Mouse (Mus musculus): ENCODE measurements at regions not wholly inside any gene's neighbourhood (a gene's known extent, or its start where the extent isn't known, plus 50 kb on each side); places are given as distances from the start of the nearest gene placed in this dataset.

GRCm38 (mm10) chr8:26852921-26853320 lies 124.2 kb upstream of the Zfp703 start:
- H3K4me1 ChIP-seq (replicated peaks) = peaks cover 36% of the 10 kb centered on the region
- DNase-seq (ENCODE audit: low spot score) = no peak

GRCm38 (mm10) chr8:26854557-26855238 lies 122.4 kb upstream of the Zfp703 start:
- no peaks in the 10 kb centered on the region for H3K36me3 ChIP-seq
- H3K27ac ChIP-seq = no peak overlapping the region
- peaks cover 21% of the 10 kb centered on the region for H3K4me1 ChIP-seq (replicated peaks)
- WGBS = 81% methylated on average over 12 of the region's 12 CpGs
- no peak for DNase-seq (ENCODE audit: low spot score)
- no peaks in the 10 kb centered on the region for H3K9me3 ChIP-seq
- H3K4me3 ChIP-seq = no peak overlapping the region
- no peaks in the 10 kb centered on the region for H3K27me3 ChIP-seq (ENCODE audit: insufficient read depth, poor library complexity, severe bottlenecking)

More at GRCm38 (mm10) chr8:26852921-26853320, 124.2 kb upstream of the Zfp703 start:
- Histone ChIP-seq H3K27ac (no peak overlapping the region), H3K36me3 (no peaks in the 10 kb centered on the region), H3K4me3 (no peak overlapping the region), H3K27me3 (ENCODE audit: insufficient read depth, poor library complexity, severe bottlenecking) (no peaks in the 10 kb centered on the region), H3K9me3 (no peaks in the 10 kb centered on the region)
- whole genome bisulfite sequencing = 88% methylated on average over 8 of the region's 8 CpGs

- no peak overlapping the region for H3K27ac ChIP-seq
- H3K4me1 ChIP-seq (replicated peaks) = peaks cover 20% of the 10 kb centered on the region
- H3K27me3 ChIP-seq (ENCODE audit: insufficient read depth, poor library complexity, severe bottlenecking) = no peaks in the 10 kb centered on the region
- no peaks in the 10 kb centered on the region for H3K36me3 ChIP-seq
- no peaks in the 10 kb centered on the region for H3K9me3 ChIP-seq
- H3K4me3 ChIP-seq = no peak overlapping the region
- DNase-seq (ENCODE audit: low spot score) = no peak
- 84% methylated on average over 6 of the region's 6 CpGs for WGBS
Observed at GRCm38 (mm10) chr8:26855256-26855655, 121.9 kb upstream of the Zfp703 start.

GRCm38 (mm10) chr8:26864571-26864970 lies 112.6 kb upstream of the Zfp703 start:
- no peaks in the 10 kb centered on the region for H3K27me3 ChIP-seq (ENCODE audit: insufficient read depth, poor library complexity, severe bottlenecking)
- no peak overlapping the region for H3K4me3 ChIP-seq
- H3K27ac ChIP-seq = no peak overlapping the region
- no peaks in the 10 kb centered on the region for H3K36me3 ChIP-seq
- 92% methylated on average over 2 of the region's 2 CpGs for WGBS
- DNase-seq (ENCODE audit: low spot score) = no peak
- no peaks in the 10 kb centered on the region; the same call in 1 of the 2 replicates for H3K9me3 ChIP-seq
- peaks cover 9% of the 10 kb centered on the region for H3K4me1 ChIP-seq (replicated peaks)

GRCm38 (mm10) chr8:26864971-26865370 lies 112.2 kb upstream of the Zfp703 start:
- Histone ChIP-seq H3K27ac (no peak overlapping the region), H3K4me3 (no peak overlapping the region), H3K9me3 (peaks cover 4% of the 10 kb centered on the region), H3K36me3 (no peaks in the 10 kb centered on the region), H3K4me1 (replicated peaks) (peaks cover 9% of the 10 kb centered on the region), H3K27me3 (ENCODE audit: insufficient read depth, poor library complexity, severe bottlenecking) (no peaks in the 10 kb centered on the region)
- WGBS = 81% methylated on average over 10 of the region's 10 CpGs
- DNase-seq (ENCODE audit: low spot score) = no peak

- WGBS = 64% methylated on average over 6 of the region's 6 CpGs
Observed at GRCm38 (mm10) chr8:26868101-26868848, 108.8 kb upstream of the Zfp703 start.

GRCm38 (mm10) chr8:26868849-26869110 lies 108.3 kb upstream of the Zfp703 start:
- Histone ChIP-seq H3K36me3 (no peaks in the 10 kb centered on the region), H3K27ac (0 out of 2 replicates have a peak overlapping the region, but pooled peaks have one; percentile 8)
- WGBS = 62% methylated on average over 2 of the region's 2 CpGs

More at GRCm38 (mm10) chr8:26868101-26868848, 108.8 kb upstream of the Zfp703 start:
- Histone ChIP-seq H3K4me3 (no peak overlapping the region), H3K27me3 (ENCODE audit: insufficient read depth, poor library complexity, severe bottlenecking) (no peaks in the 10 kb centered on the region), H3K4me1 (replicated peaks) (peaks cover 15% of the 10 kb centered on the region), H3K36me3 (no peaks in the 10 kb centered on the region), H3K9me3 (peaks cover 18% of the 10 kb centered on the region), H3K27ac (0 out of 2 replicates have a peak overlapping the region, but pooled peaks have one; percentile 8)
- DNase-seq (ENCODE audit: low spot score) = peak; percentile 40

GRCm38 (mm10) chr8:26871838-26872237 lies 105.3 kb upstream of the Zfp703 start:
- no peak for DNase-seq (ENCODE audit: low spot score)
- Histone ChIP-seq H3K4me1 (replicated peaks) (peaks cover 15% of the 10 kb centered on the region), H3K4me3 (no peak overlapping the region), H3K27me3 (ENCODE audit: insufficient read depth, poor library complexity, severe bottlenecking) (no peaks in the 10 kb centered on the region), H3K36me3 (no peaks in the 10 kb centered on the region), H3K9me3 (peaks cover 18% of the 10 kb centered on the region), H3K27ac (no peak overlapping the region)
- WGBS = 92% methylated on average over 7 of the region's 7 CpGs

More at GRCm38 (mm10) chr8:26868849-26869110, 108.3 kb upstream of the Zfp703 start:
- H3K27me3 ChIP-seq (ENCODE audit: insufficient read depth, poor library complexity, severe bottlenecking) = no peaks in the 10 kb centered on the region
- peaks cover 18% of the 10 kb centered on the region for H3K9me3 ChIP-seq
- peaks cover 15% of the 10 kb centered on the region for H3K4me1 ChIP-seq (replicated peaks)
- DNase-seq (ENCODE audit: low spot score) = no peak
- no peak overlapping the region for H3K4me3 ChIP-seq

GRCm38 (mm10) chr8:26872382-26872781 lies 104.7 kb upstream of the Zfp703 start:
- Histone ChIP-seq H3K36me3 (no peaks in the 10 kb centered on the region), H3K27me3 (ENCODE audit: insufficient read depth, poor library complexity, severe bottlenecking) (no peaks in the 10 kb centered on the region), H3K4me3 (no peak overlapping the region), H3K9me3 (peaks cover 18% of the 10 kb centered on the region), H3K27ac (no peak overlapping the region), H3K4me1 (replicated peaks) (peaks cover 15% of the 10 kb centered on the region)
- 91% methylated on average over 3 of the region's 3 CpGs for WGBS
- no peak for DNase-seq (ENCODE audit: low spot score)

- no peak overlapping the region for H3K4me3 ChIP-seq
- 66% methylated on average over 8 of the region's 8 CpGs for WGBS
- DNase-seq (ENCODE audit: low spot score) = no peak
- H3K27me3 ChIP-seq (ENCODE audit: insufficient read depth, poor library complexity, severe bottlenecking) = no peaks in the 10 kb centered on the region
- peaks cover 12% of the 10 kb centered on the region for H3K4me1 ChIP-seq (replicated peaks)
- peaks cover 18% of the 10 kb centered on the region for H3K9me3 ChIP-seq
- H3K36me3 ChIP-seq = no peaks in the 10 kb centered on the region
- no peak overlapping the region for H3K27ac ChIP-seq
Observed at GRCm38 (mm10) chr8:26872815-26873214, 104.3 kb upstream of the Zfp703 start.

- 81% methylated on average over 7 of the region's 7 CpGs for WGBS
- H3K27ac ChIP-seq = no peak overlapping the region
- H3K4me3 ChIP-seq = no peak overlapping the region
- no peaks in the 10 kb centered on the region for H3K27me3 ChIP-seq (ENCODE audit: insufficient read depth, poor library complexity, severe bottlenecking)
- no peaks in the 10 kb centered on the region for H3K36me3 ChIP-seq
- H3K9me3 ChIP-seq = no peaks in the 10 kb centered on the region
- H3K4me1 ChIP-seq (replicated peaks) = 0 out of 2 replicates have a peak, but pooled peaks cover 16% of the 10 kb centered on the region
- DNase-seq (ENCODE audit: low spot score) = no peak
Observed at GRCm38 (mm10) chr8:26880177-26880576, 96.9 kb upstream of the Zfp703 start.

GRCm38 (mm10) chr8:26881268-26882120 lies 95.6 kb upstream of the Zfp703 start:
- no peak for DNase-seq (ENCODE audit: low spot score)
- WGBS = 80% methylated on average over 7 of the region's 7 CpGs
- Histone ChIP-seq H3K27ac (no peak overlapping the region), H3K9me3 (no peaks in the 10 kb centered on the region), H3K4me3 (no peak overlapping the region), H3K36me3 (no peaks in the 10 kb centered on the region), H3K27me3 (ENCODE audit: insufficient read depth, poor library complexity, severe bottlenecking) (0 out of 2 replicates have a peak, but pooled peaks cover 4% of the 10 kb centered on the region), H3K4me1 (replicated peaks) (0 out of 2 replicates have a peak, but pooled peaks cover 16% of the 10 kb centered on the region)

All from hindbrain, embryonic 10.5 days (tissue).